Mouse (Mus musculus) limb, embryonic 14.5 days (tissue): ENCODE results near the gene Rab8b. TPM values are rescaled to one million over a fixed set of nuclear protein-coding genes. Genes with fewer than 3 reads are reported as not detected.

Experiments
- ATAC-seq: fragments of 200-750 bp; cut with Nextera tagmentation; 2 replicates; pipeline ENCODE4 v1.8.0; 2017; ENCODE audit warnings: low read depth, moderate number of reproducible peaks, moderate TSS enrichment; ENCODE audit not compliant: low FRiP score
- DNase-seq: peaks from one replicate; pipeline ENCODE4 v3.0.0-alpha.2; 2015; ENCODE audit warnings: low spot score
- H3K27ac ChIP-seq: fragments of 300-500 bp; sonication (generic); replicated peaks from 2 replicates; pipeline ENCODE4 v1.5.1; 2014; ENCODE audit warnings: low read depth, mild to moderate bottlenecking, low read length, moderate library complexity, mixed read lengths
- H3K27me3 ChIP-seq: fragments of 300-500 bp; sonication (generic); 2 replicates; pipeline ENCODE4 v1.6.1; 2014; ENCODE audit warnings: low read length, mixed read lengths; ENCODE audit not compliant: control insufficient read depth, insufficient read depth
- H3K36me3 ChIP-seq: fragments of 300-500 bp; sonication (generic); 2 replicates; pipeline ENCODE4 v1.6.1; 2014; ENCODE audit warnings: mild to moderate bottlenecking, low read length, moderate library complexity, mixed read lengths; ENCODE audit not compliant: control insufficient read depth, insufficient read depth
- H3K4me1 ChIP-seq: fragments of 300-500 bp; sonication (generic); 2 replicates; pipeline ENCODE4 v1.6.1; 2014; ENCODE audit warnings: antibody characterized with exemption, low read length, mixed read lengths; ENCODE audit not compliant: control insufficient read depth, insufficient read depth
- H3K4me2 ChIP-seq: fragments of 300-500 bp; sonication (generic); replicated peaks from 2 replicates; pipeline ENCODE4 v1.6.1; 2014; ENCODE audit warnings: low read depth, mild to moderate bottlenecking, low read length, moderate library complexity; ENCODE audit not compliant: severe bottlenecking
- H3K4me3 ChIP-seq: fragments of 300-500 bp; sonication (generic); replicated peaks from 2 replicates; pipeline ENCODE4 v1.5.1; 2014; ENCODE audit warnings: low read length
- H3K9ac ChIP-seq: fragments of 300-500 bp; sonication (generic); 2 replicates; pipeline ENCODE4 v1.6.1; 2014; ENCODE audit warnings: mild to moderate bottlenecking, low read depth, low read length, moderate library complexity; ENCODE audit not compliant: severe bottlenecking
- H3K9me3 ChIP-seq: fragments of 300-500 bp; sonication (generic); 2 replicates; pipeline ENCODE4 v1.6.1; 2016; ENCODE audit warnings: low read length; ENCODE audit not compliant: control insufficient read depth
- POLR2A ChIP-seq: fragments of 200-500 bp; IDR thresholded peaks from 2 replicates; pipeline ENCODE4 v1.8.0; 2012; ENCODE audit warnings: inconsistent platforms, mild to moderate bottlenecking, moderate library complexity, borderline replicate concordance; ENCODE audit not compliant: insufficient read depth, insufficient read length; ENCODE audit errors: extremely low read depth
- WGBS: fragments of 180-500 bp; shearing (Covaris S2); extraction: QIAGEN DNeasy Blood & Tissue Kit; methylation state at CpG from one replicate; pipeline ENCODE4 v1.1.7; 2014; 5-methylcytosine and 5-hydroxymethylcytosine counted together
- polyA plus RNA-seq, 2 experiments: library from polyadenylated mRNA; depleted of rRNA in 1 of 2; stranded (reverse) in 1 of 2; unstranded in 1 of 2; fragments of >200 nt; fragmentation: Nextera tagmentation in 1 of 2; extraction: Ambion mirVana in 1 of 2; gene quantifications; 2 replicates each; pipeline versions ENCODE4 v1.2.1 to v1.2.3; 2012 to 2014

Gene Rab8b
- polyA plus RNA-seq, 2 experiments = 14.3 to 15.4 TPM

- H3K27me3 ChIP-seq = no peaks in the 10 kb centered on the region
- DNase-seq = no peak
- no peaks in the 10 kb centered on the region for H3K9me3 ChIP-seq
- TF ChIP-seq POLR2A = no peak
- H3K4me3 ChIP-seq = no peak overlapping the region
- ATAC-seq = no peak
- peaks cover 3% of the 10 kb centered on the region; the same call in 1 of the 2 replicates for H3K4me1 ChIP-seq
- no peak overlapping the region for H3K27ac ChIP-seq
- H3K9ac ChIP-seq = no peak overlapping the region
- no peaks in the 10 kb centered on the region for H3K36me3 ChIP-seq
- no peak overlapping the region for H3K4me2 ChIP-seq
These were observed 7.2 kb downstream of the Rab8b start for GRCm38 (mm10) chr9:66912304-66912703.

GRCm38 (mm10) chr9:66910677-66911076, 8.8 kb downstream of the Rab8b start:
- no peak overlapping the region for H3K27ac ChIP-seq
- ATAC-seq (no peak), DNase-seq (no peak)
- TF ChIP-seq POLR2A = no peak
- no peak overlapping the region for H3K9ac ChIP-seq
- no peaks in the 10 kb centered on the region; the same call in 1 of the 2 replicates for H3K4me1 ChIP-seq
- no peaks in the 10 kb centered on the region for H3K36me3 ChIP-seq
- no peak overlapping the region for H3K4me2 ChIP-seq
- H3K4me3 ChIP-seq = no peak overlapping the region
- no peaks in the 10 kb centered on the region for H3K9me3 ChIP-seq
- 84% methylated on average over 5 of the region's 5 CpGs for WGBS
- no peaks in the 10 kb centered on the region for H3K27me3 ChIP-seq

- no peaks in the 10 kb centered on the region for H3K9me3 ChIP-seq
- no peak for TF ChIP-seq POLR2A
- no peaks in the 10 kb centered on the region; the same call in 1 of the 2 replicates for H3K4me1 ChIP-seq
- H3K36me3 ChIP-seq = no peaks in the 10 kb centered on the region
- no peak for ATAC-seq
- no peaks in the 10 kb centered on the region for H3K27me3 ChIP-seq
- DNase-seq = no peak
- no peak overlapping the region for H3K27ac ChIP-seq
- H3K9ac ChIP-seq = no peak overlapping the region
- no peak overlapping the region for H3K4me3 ChIP-seq
- 75% methylated on average over 7 of the region's 7 CpGs for WGBS
- no peak overlapping the region for H3K4me2 ChIP-seq
These were observed 9.6 kb downstream of the Rab8b start for GRCm38 (mm10) chr9:66909922-66910321.

DNA sequence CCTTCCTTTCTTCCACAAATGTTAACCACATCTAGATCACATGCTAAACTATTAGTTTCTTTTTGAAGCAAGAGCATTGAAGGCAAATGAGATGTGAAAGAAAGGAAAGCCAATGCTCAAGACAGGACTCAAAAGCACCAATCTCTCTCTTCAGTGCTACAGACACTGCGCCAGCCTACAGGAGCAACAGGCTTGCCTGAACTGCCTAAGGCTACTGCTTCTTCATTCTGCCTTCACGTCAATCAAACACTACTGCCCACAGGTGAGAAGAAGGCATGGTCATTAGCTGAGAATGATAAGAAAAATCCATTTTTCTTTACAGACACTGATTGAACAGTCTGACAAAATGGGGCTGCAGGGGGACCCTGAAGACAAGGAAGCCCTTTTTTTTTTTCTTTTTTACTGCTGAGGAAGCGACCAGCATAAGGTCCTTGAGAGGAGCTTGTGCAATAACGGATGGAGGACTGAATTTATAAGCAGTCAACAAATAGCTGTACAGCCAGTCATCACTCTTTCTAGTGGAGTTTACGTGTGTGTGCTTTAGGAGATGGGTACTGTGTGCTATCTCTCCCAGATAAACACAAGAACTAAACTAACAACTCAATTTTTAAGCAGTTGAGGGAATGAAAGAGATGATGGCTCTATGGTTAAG, 11.6 kb downstream of the Rab8b start:
- Histone ChIP-seq H3K4me2 (no peak overlapping the region), H3K27ac (no peak overlapping the region), H3K9me3 (no peaks in the 10 kb centered on the region), H3K36me3 (no peaks in the 10 kb centered on the region), H3K4me1 (no peaks in the 10 kb centered on the region; the same call in 1 of the 2 replicates), H3K4me3 (no peak overlapping the region), H3K27me3 (no peaks in the 10 kb centered on the region), H3K9ac (no peak overlapping the region)
- TF ChIP-seq POLR2A = no peak
- DNase-seq (no peak), ATAC-seq (no peak)
- 83% methylated on average over 5 of the region's 5 CpGs for WGBS

- WGBS = 82% methylated on average over 8 of the region's 8 CpGs
- no peak overlapping the region for H3K27ac ChIP-seq
These were observed 12.4 kb downstream of the Rab8b start for GRCm38 (mm10) chr9:66907126-66907525.

More at GRCm38 (mm10) chr9:66907126-66907525, 12.4 kb downstream of the Rab8b start:
- H3K4me2 ChIP-seq = no peak overlapping the region
- ATAC-seq (no peak), DNase-seq (no peak)
- no peaks in the 10 kb centered on the region for H3K9me3 ChIP-seq
- H3K9ac ChIP-seq = no peak overlapping the region
- no peak overlapping the region for H3K4me3 ChIP-seq
- no peaks in the 10 kb centered on the region; the same call in 1 of the 2 replicates for H3K4me1 ChIP-seq
- H3K27me3 ChIP-seq = no peaks in the 10 kb centered on the region
- no peak for TF ChIP-seq POLR2A
- no peaks in the 10 kb centered on the region for H3K36me3 ChIP-seq
